Mouse (Mus musculus): ENCODE results near the gene Nlrc5. TPM values are rescaled to one million over a fixed set of nuclear protein-coding genes. Genes with fewer than 3 reads are reported as not detected.

Nlrc5 gene
- polyA plus RNA-seq, 1 experiment from 2014 or later: 0.28 TPM

DNA sequence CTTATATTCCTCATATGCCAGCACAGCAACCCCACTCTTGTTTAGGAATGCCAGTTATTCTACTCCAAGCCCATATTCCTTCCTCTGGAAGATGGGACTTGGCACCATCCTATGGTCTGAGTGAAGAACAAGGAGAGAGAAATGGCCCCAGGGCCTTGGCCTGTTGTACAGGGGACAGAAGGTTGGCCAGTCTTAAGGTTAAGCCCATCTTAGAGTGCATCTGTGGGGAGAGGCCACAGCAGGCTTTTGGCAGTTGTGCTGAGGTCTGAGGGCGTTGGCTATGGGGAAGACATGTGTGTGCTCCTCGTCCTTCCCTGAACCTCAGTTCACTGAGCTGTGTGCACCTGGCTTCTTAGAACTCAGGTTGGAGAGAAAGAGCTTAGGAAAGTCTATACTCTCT is 118.5 kb downstream of the Nlrc5 start:
- no peak for ATAC-seq
- 60% methylated on average over 2 of the region's 2 CpGs for WGBS
- Histone ChIP-seq H3K9me3 (ENCODE audit: control insufficient read depth, low read length) (no peaks in the 10 kb centered on the region), H3K9ac (replicated peaks; ENCODE audit: low read depth, low read length) (no peak overlapping the region), H3K27ac (ENCODE audit: low read length) (no peak overlapping the region), H3K4me2 (ENCODE audit: low read length) (no peak overlapping the region), H3K4me1 (replicated peaks; ENCODE audit: control insufficient read depth, insufficient read depth, low read length) (peaks cover 19% of the 10 kb centered on the region), H3K27me3 (replicated peaks; ENCODE audit: control insufficient read depth, insufficient read depth, low read length) (no peaks in the 10 kb centered on the region), H3K4me3 (replicated peaks; ENCODE audit: low read length) (no peak overlapping the region), H3K36me3 (ENCODE audit: control insufficient read depth, insufficient read depth) (no peaks in the 10 kb centered on the region)

DNA sequence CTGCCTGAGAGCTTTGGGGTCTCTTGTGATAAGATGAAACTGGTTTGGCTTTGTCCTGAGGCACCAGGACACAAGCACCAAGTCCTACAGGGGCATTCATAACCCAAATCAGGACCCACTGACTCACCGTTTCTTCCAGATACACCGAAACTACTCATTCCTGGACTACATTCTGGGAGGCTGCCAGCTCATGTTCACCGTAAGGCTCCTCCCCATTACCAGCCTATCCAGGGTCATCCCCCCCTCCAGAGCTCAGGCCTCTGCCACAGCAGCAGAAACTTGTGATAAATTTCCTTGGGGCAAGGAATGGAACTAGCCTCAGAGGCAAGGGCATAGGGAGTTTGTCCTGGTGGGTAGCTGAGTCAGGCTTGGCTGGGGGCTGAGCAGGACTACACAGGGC is 123.1 kb downstream of the Nlrc5 start:
- WGBS: 58% methylated on average over 3 of the region's 3 CpGs
- Histone ChIP-seq H3K4me1 (replicated peaks; ENCODE audit: control insufficient read depth, insufficient read depth, low read length) (peaks cover 7% of the 10 kb centered on the region; the same call in 1 of the 2 replicates), H3K36me3 (ENCODE audit: control insufficient read depth, insufficient read depth) (no peaks in the 10 kb centered on the region), H3K4me2 (ENCODE audit: low read length) (no peak overlapping the region), H3K4me3 (replicated peaks; ENCODE audit: low read length) (no peak overlapping the region), H3K9ac (replicated peaks; ENCODE audit: low read depth, low read length) (no peak overlapping the region), H3K27me3 (replicated peaks; ENCODE audit: control insufficient read depth, insufficient read depth, low read length) (no peaks in the 10 kb centered on the region), H3K9me3 (ENCODE audit: control insufficient read depth, low read length) (no peaks in the 10 kb centered on the region), H3K27ac (ENCODE audit: low read length) (no peak overlapping the region)
- no peak for ATAC-seq

DNA sequence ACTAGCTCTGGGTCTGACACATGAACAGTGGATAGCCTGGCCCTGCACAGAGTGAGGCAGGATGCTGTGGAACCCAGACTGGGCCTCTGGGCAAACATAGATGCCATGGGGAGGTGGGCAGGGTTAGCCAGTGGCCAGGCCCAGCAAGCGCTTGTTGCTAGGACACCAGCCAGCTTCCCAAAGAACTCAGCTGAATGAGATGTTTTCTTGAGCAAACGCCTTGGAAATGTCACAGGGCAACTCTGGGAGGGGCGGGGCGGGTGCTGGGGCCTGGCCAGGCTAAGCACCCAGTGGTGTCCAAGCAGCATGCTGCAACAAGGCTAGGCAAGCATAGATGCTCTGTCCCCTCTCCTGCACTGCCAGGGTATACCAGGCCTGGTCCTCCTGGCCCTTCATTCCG is 127.1 kb downstream of the Nlrc5 start:
- Histone ChIP-seq H3K9me3 (ENCODE audit: control insufficient read depth, low read length) (no peaks in the 10 kb centered on the region), H3K9ac (replicated peaks; ENCODE audit: low read depth, low read length) (no peak overlapping the region), H3K36me3 (ENCODE audit: control insufficient read depth, insufficient read depth) (no peaks in the 10 kb centered on the region), H3K4me1 (replicated peaks; ENCODE audit: control insufficient read depth, insufficient read depth, low read length) (peaks cover 13% of the 10 kb centered on the region), H3K4me3 (replicated peaks; ENCODE audit: low read length) (no peak overlapping the region), H3K27ac (ENCODE audit: low read length) (no peak overlapping the region), H3K4me2 (ENCODE audit: low read length) (no peak overlapping the region), H3K27me3 (replicated peaks; ENCODE audit: control insufficient read depth, insufficient read depth, low read length) (no peaks in the 10 kb centered on the region)
- 15% methylated on average over 5 of the region's 5 CpGs for WGBS
- peak; percentile 81 for ATAC-seq

DNA sequence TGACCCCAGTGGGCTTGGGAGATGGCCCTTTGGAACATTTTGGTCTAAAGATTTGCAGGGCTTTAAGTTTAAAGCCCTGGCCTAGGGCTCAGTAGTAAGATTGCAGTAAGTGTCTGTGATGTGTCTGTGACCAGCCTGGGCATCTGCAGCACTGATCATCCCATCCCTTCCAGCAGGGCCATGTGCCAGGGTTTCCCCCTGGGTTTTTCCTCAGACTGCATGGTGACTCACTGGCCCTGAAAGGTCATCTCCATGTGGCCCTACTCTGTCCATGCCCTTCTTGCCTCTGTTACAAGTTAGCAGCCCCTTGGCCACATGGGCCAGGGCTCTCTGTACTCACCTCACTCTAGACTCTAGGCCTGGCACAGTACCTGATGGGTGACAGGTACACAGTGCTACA is 130.3 kb downstream of the Nlrc5 start:
- H3K4me3 ChIP-seq (replicated peaks; ENCODE audit: low read length): no peak overlapping the region
- H3K36me3 ChIP-seq (ENCODE audit: control insufficient read depth, insufficient read depth): no peaks in the 10 kb centered on the region
- no peak overlapping the region for H3K27ac ChIP-seq (ENCODE audit: low read length)
- no peaks in the 10 kb centered on the region for H3K27me3 ChIP-seq (replicated peaks; ENCODE audit: control insufficient read depth, insufficient read depth, low read length)
- peaks cover 29% of the 10 kb centered on the region for H3K4me1 ChIP-seq (replicated peaks; ENCODE audit: control insufficient read depth, insufficient read depth, low read length)
- H3K4me2 ChIP-seq (ENCODE audit: low read length): no peak overlapping the region
- H3K9me3 ChIP-seq (ENCODE audit: control insufficient read depth, low read length): no peaks in the 10 kb centered on the region
- no peak for ATAC-seq
- H3K9ac ChIP-seq (replicated peaks; ENCODE audit: low read depth, low read length): no peak overlapping the region

DNA sequence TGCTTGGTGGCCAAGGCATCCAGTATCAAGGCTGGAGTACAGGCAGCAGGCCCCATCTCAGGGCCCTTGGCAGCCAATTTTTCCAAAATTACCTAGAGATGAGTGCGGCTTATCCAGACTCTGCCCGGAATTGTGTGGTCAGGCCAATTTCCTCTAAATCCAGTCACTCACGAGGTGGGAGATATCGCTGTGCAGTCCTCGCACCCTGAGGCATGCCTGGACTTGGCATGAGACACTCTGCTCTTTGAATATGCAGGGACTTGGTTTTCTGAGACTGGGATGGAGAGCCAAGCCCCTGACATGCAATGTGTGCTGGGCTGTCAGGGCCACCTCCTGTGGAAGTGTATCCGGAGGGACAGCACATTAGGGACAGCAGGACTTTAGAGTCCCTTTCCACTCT is 131.9 kb downstream of the Nlrc5 start:
- Histone ChIP-seq H3K4me1 (replicated peaks; ENCODE audit: control insufficient read depth, insufficient read depth, low read length) (peaks cover 28% of the 10 kb centered on the region), H3K9me3 (ENCODE audit: control insufficient read depth, low read length) (no peaks in the 10 kb centered on the region), H3K4me3 (replicated peaks; ENCODE audit: low read length) (no peak overlapping the region), H3K9ac (replicated peaks; ENCODE audit: low read depth, low read length) (no peak overlapping the region), H3K4me2 (ENCODE audit: low read length) (no peak overlapping the region), H3K27me3 (replicated peaks; ENCODE audit: control insufficient read depth, insufficient read depth, low read length) (no peaks in the 10 kb centered on the region), H3K36me3 (ENCODE audit: control insufficient read depth, insufficient read depth) (no peaks in the 10 kb centered on the region), H3K27ac (ENCODE audit: low read length) (peak overlapping the region; percentile 82; the same call in 1 of the 2 replicates)
- 45% methylated on average over 6 of the region's 6 CpGs for WGBS
- ATAC-seq: no peak

DNA sequence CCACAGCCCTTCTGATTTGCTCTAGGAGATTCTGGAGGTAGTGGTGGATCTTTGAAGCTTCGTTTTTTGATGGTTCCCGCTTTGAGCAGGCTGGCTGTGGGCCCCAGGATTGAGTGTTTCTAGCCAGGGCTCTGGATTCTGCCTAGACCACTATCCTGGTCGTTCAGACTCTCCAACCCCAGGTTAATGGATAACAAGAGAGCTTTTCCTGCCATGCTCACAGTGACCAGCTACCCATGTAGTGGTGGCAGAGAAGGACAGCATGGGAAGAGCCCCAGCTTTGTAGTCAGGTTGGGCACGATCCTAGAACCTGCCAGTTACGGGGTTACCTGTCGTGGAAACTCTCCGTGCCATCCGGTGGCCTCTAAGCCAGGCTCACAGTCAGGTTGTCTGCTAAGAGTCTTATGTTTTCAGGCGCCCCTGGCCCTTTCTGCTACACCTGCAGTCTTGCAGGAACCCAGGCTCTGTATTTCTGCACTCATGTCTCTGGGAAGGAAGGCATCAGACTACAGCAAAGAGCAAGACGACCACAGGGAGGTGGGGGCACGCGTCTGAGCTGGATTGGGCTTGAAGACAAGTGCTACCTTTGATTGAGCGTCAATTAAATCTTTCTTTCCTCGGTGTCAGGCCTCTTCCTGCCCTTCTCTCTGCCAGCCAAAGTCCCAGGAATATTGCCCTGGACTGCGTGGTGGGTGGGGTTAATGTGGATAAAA is 132.4 kb downstream of the Nlrc5 start:
- H3K27ac ChIP-seq (ENCODE audit: low read length): peak overlapping the region; percentile 82
- H3K27me3 ChIP-seq (replicated peaks; ENCODE audit: control insufficient read depth, insufficient read depth, low read length): no peaks in the 10 kb centered on the region
- H3K9ac ChIP-seq (replicated peaks; ENCODE audit: low read depth, low read length): peak overlapping the region; percentile 24
- no peak overlapping the region for H3K4me3 ChIP-seq (replicated peaks; ENCODE audit: low read length)
- H3K4me2 ChIP-seq (ENCODE audit: low read length): peak overlapping the region; percentile 32
- peaks cover 23% of the 10 kb centered on the region for H3K4me1 ChIP-seq (replicated peaks; ENCODE audit: control insufficient read depth, insufficient read depth, low read length)
- 37% methylated on average over 15 of the region's 15 CpGs for WGBS
- H3K36me3 ChIP-seq (ENCODE audit: control insufficient read depth, insufficient read depth): no peaks in the 10 kb centered on the region
- peak; percentile 57 for ATAC-seq
- no peaks in the 10 kb centered on the region for H3K9me3 ChIP-seq (ENCODE audit: control insufficient read depth, low read length)

DNA sequence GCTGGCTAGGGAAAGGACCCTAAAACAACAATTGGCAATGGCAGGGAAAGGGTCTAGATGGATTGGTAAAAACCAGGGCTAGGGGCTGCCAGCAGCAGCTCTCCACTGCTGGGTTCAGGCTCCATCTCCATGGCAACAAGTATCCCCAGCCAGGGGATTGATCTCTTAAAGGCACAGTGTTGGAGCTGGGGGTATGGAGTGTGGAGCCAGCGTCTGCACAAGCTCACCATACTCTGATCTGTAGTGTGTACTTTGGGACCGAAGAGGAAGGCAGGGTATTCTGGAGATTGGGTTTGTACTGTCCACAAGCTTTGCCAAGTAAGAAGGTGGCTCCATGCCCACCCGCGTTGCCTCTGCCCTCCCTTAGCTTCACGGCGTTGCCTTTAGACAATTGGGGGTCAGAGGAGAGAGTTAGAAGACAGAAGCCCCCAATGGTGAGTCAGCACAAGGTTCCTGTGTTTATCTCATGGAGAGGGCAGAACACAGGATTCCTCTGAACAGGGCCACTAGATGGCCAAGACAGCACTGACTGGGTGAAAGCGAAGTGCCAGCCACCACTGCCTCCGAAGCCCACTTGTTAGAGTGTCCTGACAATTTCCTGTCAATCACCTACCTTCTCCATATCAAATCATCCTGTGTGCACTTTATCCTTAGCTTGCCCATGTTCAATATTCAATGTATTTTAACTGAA is 133.1 kb downstream of the Nlrc5 start:
- H3K27ac ChIP-seq (ENCODE audit: low read length): peak overlapping the region; percentile 82
- peak; percentile 92 for ATAC-seq
- peak overlapping the region; percentile 11; the same call in 1 of the 2 replicates for H3K9ac ChIP-seq (replicated peaks; ENCODE audit: low read depth, low read length)
- H3K27me3 ChIP-seq (replicated peaks; ENCODE audit: control insufficient read depth, insufficient read depth, low read length): no peaks in the 10 kb centered on the region
- 37% methylated on average over 8 of the region's 8 CpGs for WGBS
- H3K36me3 ChIP-seq (ENCODE audit: control insufficient read depth, insufficient read depth): no peaks in the 10 kb centered on the region
- no peaks in the 10 kb centered on the region for H3K9me3 ChIP-seq (ENCODE audit: control insufficient read depth, low read length)
- peak overlapping the region; percentile 32 for H3K4me2 ChIP-seq (ENCODE audit: low read length)
- peaks cover 23% of the 10 kb centered on the region for H3K4me1 ChIP-seq (replicated peaks; ENCODE audit: control insufficient read depth, insufficient read depth, low read length)
- H3K4me3 ChIP-seq (replicated peaks; ENCODE audit: low read length): no peak overlapping the region

DNA sequence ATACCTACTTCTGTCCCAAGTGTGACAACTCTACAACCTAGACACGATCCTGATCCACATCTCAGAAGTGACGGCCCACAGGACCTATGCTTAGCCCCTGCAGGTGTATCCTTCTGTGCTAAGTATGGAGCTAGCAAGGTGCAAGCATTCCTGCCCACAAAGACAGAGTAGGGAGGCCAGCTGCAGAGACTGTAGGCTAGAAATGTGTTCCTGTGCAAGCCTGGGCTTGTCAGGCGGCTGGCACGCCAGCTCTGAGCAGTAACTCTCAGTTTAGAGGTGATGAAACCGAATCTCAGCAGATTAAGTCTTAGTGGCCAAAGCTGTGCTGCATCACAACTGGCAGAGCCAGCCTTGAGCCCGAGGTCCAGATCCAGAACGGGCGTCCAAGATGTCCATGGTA is 133.9 kb downstream of the Nlrc5 start:
- Histone ChIP-seq H3K27me3 (replicated peaks; ENCODE audit: control insufficient read depth, insufficient read depth, low read length) (no peaks in the 10 kb centered on the region), H3K4me1 (replicated peaks; ENCODE audit: control insufficient read depth, insufficient read depth, low read length) (peaks cover 23% of the 10 kb centered on the region), H3K9me3 (ENCODE audit: control insufficient read depth, low read length) (no peaks in the 10 kb centered on the region), H3K9ac (replicated peaks; ENCODE audit: low read depth, low read length) (no peak overlapping the region), H3K27ac (ENCODE audit: low read length) (no peak overlapping the region), H3K4me3 (replicated peaks; ENCODE audit: low read length) (no peak overlapping the region), H3K36me3 (ENCODE audit: control insufficient read depth, insufficient read depth) (no peaks in the 10 kb centered on the region; the same call in 1 of the 2 replicates), H3K4me2 (ENCODE audit: low read length) (no peak overlapping the region)
- no peak for ATAC-seq
- 91% methylated on average over 8 of the region's 8 CpGs for WGBS

DNA sequence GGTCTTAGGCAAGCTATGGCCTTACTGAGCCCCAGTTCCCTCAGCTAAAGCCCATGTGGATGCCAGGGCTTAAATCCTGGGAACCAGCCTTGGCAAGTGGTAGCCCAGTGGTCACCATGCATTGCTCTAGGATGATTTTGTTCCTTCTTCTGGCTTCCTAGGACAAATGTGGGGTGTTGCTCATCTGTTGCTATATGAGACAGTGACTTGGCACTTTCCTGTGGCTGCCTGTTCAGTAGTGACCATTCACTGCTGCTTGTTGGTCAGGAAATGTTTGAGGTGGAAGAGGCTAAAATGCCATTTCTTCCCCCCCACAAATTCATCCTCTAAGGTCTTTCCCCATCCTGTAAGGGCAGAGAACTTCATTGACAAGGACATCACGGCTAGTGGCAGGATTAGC is 135.3 kb downstream of the Nlrc5 start:
- WGBS: 72% methylated on average over 1 of the region's 1 CpGs
- ATAC-seq: no peak
- H3K9me3 ChIP-seq (ENCODE audit: control insufficient read depth, low read length): no peaks in the 10 kb centered on the region

More for the DNA sequence above, 135.3 kb downstream of the Nlrc5 start:
- Histone ChIP-seq H3K4me2 (ENCODE audit: low read length) (no peak overlapping the region), H3K9ac (replicated peaks; ENCODE audit: low read depth, low read length) (no peak overlapping the region), H3K4me1 (replicated peaks; ENCODE audit: control insufficient read depth, insufficient read depth, low read length) (peaks cover 31% of the 10 kb centered on the region), H3K27me3 (replicated peaks; ENCODE audit: control insufficient read depth, insufficient read depth, low read length) (no peaks in the 10 kb centered on the region), H3K27ac (ENCODE audit: low read length) (no peak overlapping the region), H3K4me3 (replicated peaks; ENCODE audit: low read length) (no peak overlapping the region), H3K36me3 (ENCODE audit: control insufficient read depth, insufficient read depth) (no peaks in the 10 kb centered on the region; the same call in 1 of the 2 replicates)
